8 mouse cellular contexts compared by ENCODE assay signal in genomic region chr5:24550598-24551316, GRCm38 (mm10). TPM values are rescaled to one million over a fixed set of nuclear protein-coding genes. Genes with fewer than 3 reads are reported as not detected.
DNase-seq lines count a peak whose midpoint lies in the region; ATAC-seq and TF ChIP-seq lines count a peak whose summit lies in the region.
"Had no signal": no experiment of that assay in that cellular context is flagged by ENCODE, and none has a peak within 500 bp of the region (broad histone marks: within the 10 kb centered on the region; RNA-seq: fewer than 3 reads in every experiment).

No protein-coding gene starts in this region.

- dilution Hi-C loops in CH12.LX (cut with MboI; ENCODE audit: extremely low pct_ligation_motif_present, extremely low pct_unique_long_range_greater_than_20kb, low sequenced_read_pairs) = no loop called here

- 12% methylated on average over 26 of the region's 26 CpGs for WGBS in kidney, embryonic 15.5 days
- WGBS in liver, embryonic 11.5 days = 27% methylated on average over 26 of the region's 26 CpGs

- no peaks in the 10 kb centered on the region for H3K36me3 ChIP-seq in CH12.LX (replicated peaks in 1 of 2; ENCODE audit: control insufficient read depth in 1 of 2, insufficient read depth in 1 of 2, low read length in 1 of 2)
- H3K36me3 ChIP-seq in ES-Bruce4 (ENCODE audit: control insufficient read depth, insufficient read depth, low read length, poor library complexity, severe bottlenecking) = no peaks in the 10 kb centered on the region
- no peaks in the 10 kb centered on the region for H3K36me3 ChIP-seq in kidney, embryonic 15.5 days
- H3K36me3 ChIP-seq in liver, embryonic 11.5 days (ENCODE audit: control insufficient read depth, insufficient read depth, low read length) = no peaks in the 10 kb centered on the region

- no peak for DNase-seq in CH12.LX (ENCODE audit: extremely low read depth)
- DNase-seq in frontal cortex, postnatal 25 days (ENCODE audit: low spot score in 2 of 2) = peak; percentile 23
- no peak for DNase-seq in liver, embryonic 11.5 days (ENCODE audit: low spot score)
- peak; percentile 82 for DNase-seq in retina, postnatal 1 day

- TF ChIP-seq CTCF in CH12.LX (conservative IDR thresholded peaks at IDR 0.05 in 1 of 2, IDR thresholded peaks at IDR 0.05 in 1 of 2; ENCODE audit: low read depth in 2 of 2, low read length in 2 of 2) = no peak
- no peak for TF ChIP-seq CTCF in ES-Bruce4 (IDR thresholded peaks at IDR 0.05; ENCODE audit: low read depth, low read length)

- no peak for TF ChIP-seq RAD21 in CH12.LX (IDR thresholded peaks at IDR 0.05; ENCODE audit: low read depth, low read length)

- H3K27ac ChIP-seq in CH12.LX (ENCODE audit: insufficient read depth, low read depth) (no peak overlapping the region), ES-Bruce4 (ENCODE audit: insufficient read depth, low read length) (no peak overlapping the region)
- H3K27ac ChIP-seq in kidney, embryonic 15.5 days = peak overlapping the region; percentile 11; the same call in 1 of the 2 replicates
- H3K27ac ChIP-seq in liver, embryonic 11.5 days (ENCODE audit: low read depth, low read length) = no peak overlapping the region

- H3K4me3 ChIP-seq in CH12.LX (replicated peaks in 1 of 3; ENCODE audit: low read depth in 2 of 3, low read length in 2 of 3, poor library complexity in 1 of 3) (no peak overlapping the region), ES-Bruce4 (ENCODE audit: low read depth, low read length) (peak overlapping the region; percentile 32; the same call in 1 of the 2 replicates)
- peak overlapping the region; percentile 16; the same call in 1 of the 2 replicates for H3K4me3 ChIP-seq in kidney, embryonic 15.5 days (replicated peaks)
- no peak overlapping the region for H3K4me3 ChIP-seq in liver, embryonic 11.5 days (ENCODE audit: low read depth, low read length)

- H3K9ac ChIP-seq in CH12.LX (ENCODE audit: insufficient read depth, low read depth) = no peak overlapping the region
- H3K9ac ChIP-seq in ES-Bruce4 (ENCODE audit: low read depth, poor library complexity, severe bottlenecking) = peak overlapping the region; percentile 30; the same call in 1 of the 2 replicates
- no peak overlapping the region for H3K9ac ChIP-seq in kidney, embryonic 15.5 days
- H3K9ac ChIP-seq in liver, embryonic 11.5 days (ENCODE audit: low read depth, low read length) = no peak overlapping the region

- no peak for TF ChIP-seq POLR2A in CH12.LX (IDR thresholded peaks at IDR 0.05; ENCODE audit: low read depth, low read length)
- no peak for TF ChIP-seq POLR2A in ES-Bruce4 (IDR thresholded peaks at IDR 0.05; ENCODE audit: insufficient read depth, low read length)

- H3K4me1 ChIP-seq in CH12.LX (ENCODE audit: control insufficient read depth in 1 of 2, insufficient read depth in 2 of 2) (peaks cover 3 to 5% of the 10 kb centered on the region in 2 experiments; a peak in 2 of 4 replicates), ES-Bruce4 (ENCODE audit: control insufficient read depth, insufficient read depth, low read length) (peaks cover 4% of the 10 kb centered on the region)
- peaks cover 18% of the 10 kb centered on the region for H3K4me1 ChIP-seq in kidney, embryonic 15.5 days
- no peaks in the 10 kb centered on the region for H3K4me1 ChIP-seq in liver, embryonic 11.5 days (replicated peaks; ENCODE audit: control insufficient read depth, insufficient read depth, low read length)

- ATAC-seq in kidney, embryonic 15.5 days (replicated peaks; ENCODE audit: low FRiP score) = peak; percentile 74
- no peak for ATAC-seq in liver, embryonic 11.5 days (replicated peaks; ENCODE audit: low FRiP score)
- no peak for ATAC-seq in erythroid progenitor cell, adult 5-6 weeks (replicated peaks; ENCODE audit: low FRiP score, poor library complexity, severe bottlenecking)

- in situ Hi-C loops in CH12.LX (cut with MboI; ENCODE audit: low pct_ligation_motif_present, low pct_unique_long_range_greater_than_20kb, low sequenced_read_pairs) = no loop called here

- TF ChIP-seq EP300 in CH12.LX (IDR thresholded peaks at IDR 0.05; ENCODE audit: low read length) (no peak), ES-Bruce4 (IDR thresholded peaks at IDR 0.05; ENCODE audit: insufficient read depth, low read depth, low read length) (no peak)

- H3K27me3 ChIP-seq in CH12.LX (replicated peaks) = peaks cover 69% of the 10 kb centered on the region
- H3K27me3 ChIP-seq in ES-Bruce4 (ENCODE audit: control insufficient read depth, insufficient read depth, low read length, poor library complexity, severe bottlenecking) = no peaks in the 10 kb centered on the region
- H3K27me3 ChIP-seq in kidney, embryonic 15.5 days = peaks cover 57% of the 10 kb centered on the region
- peaks cover 28% of the 10 kb centered on the region for H3K27me3 ChIP-seq in liver, embryonic 11.5 days (replicated peaks; ENCODE audit: control insufficient read depth, insufficient read depth, low read length)

- peak overlapping the region; percentile 19 for H3K4me2 ChIP-seq in CH12.LX (ENCODE audit: insufficient read depth, low read depth, poor library complexity, severe bottlenecking)
- H3K4me2 ChIP-seq in kidney, embryonic 15.5 days = peak overlapping the region; percentile 54
- H3K4me2 ChIP-seq in liver, embryonic 11.5 days = peak overlapping the region; percentile 24; the same call in 1 of the 2 replicates

- H3K9me3 ChIP-seq in CH12.LX (replicated peaks; ENCODE audit: low read length) = peaks cover under 1% of the 10 kb centered on the region
- no peaks in the 10 kb centered on the region for H3K9me3 ChIP-seq in ES-Bruce4 (replicated peaks; ENCODE audit: control insufficient read depth, insufficient read depth, low read length, poor library complexity, severe bottlenecking)
- H3K9me3 ChIP-seq in kidney, embryonic 15.5 days (replicated peaks) = no peaks in the 10 kb centered on the region
- no peaks in the 10 kb centered on the region for H3K9me3 ChIP-seq in liver, embryonic 11.5 days (ENCODE audit: control insufficient read depth, low read length)

- H3K79me2 ChIP-seq in CH12.LX (replicated peaks; ENCODE audit: control insufficient read depth, extremely low read depth, insufficient read depth, poor library complexity, severe bottlenecking) = no peaks in the 10 kb centered on the region

TF ChIP-seq in CH12.LX, 34 proteins besides CTCF, POLR2A, EP300 and RAD21 (continues in another document):
- no peak for TF ChIP-seq UBTF (IDR thresholded peaks at IDR 0.05; ENCODE audit: low read depth, low read length)
- TF ChIP-seq HCFC1 (IDR thresholded peaks at IDR 0.05; ENCODE audit: low read depth, low read length) = no peak
- TF ChIP-seq MYC (IDR thresholded peaks at IDR 0.05; ENCODE audit: low read depth, low read length) = no peak

RNA-seq across cellular contexts. Expression of gene 4931409K22Rik, which starts 5.9 kb away (rescaled TPM):
- not detected in 2 replicates for total RNA-seq in CH12.LX (2012; rRNA removed)
- total RNA-seq in CH12.LX (2014; rRNA removed) = not detected in 2 replicates
- polyA plus RNA-seq in CH12.LX (2012; ENCODE audit: insufficient read length, low read depth) = not detected in 2 replicates
- polyA plus RNA-seq in ES-Bruce4 (2011; ENCODE audit: insufficient read depth, insufficient read length, low read depth, missing spikeins) = not detected in 2 replicates
- polyA plus RNA-seq in kidney, embryonic 15.5 days (2015; fragmentation: Nextera tagmentation; extraction: Ambion mirVana) = 0.23 TPM in 2 replicates
- 0.18 TPM in 1 of 2 replicates, not detected in the other for polyA plus RNA-seq in liver, embryonic 11.5 days (2014; fragmentation: Nextera tagmentation; extraction: Ambion mirVana)
- total RNA-seq in erythroid progenitor cell, adult 5-6 weeks (2015; ENCODE audit: low replicate concordance) = not detected in 2 replicates
- total RNA-seq in erythroid progenitor cell, adult 5-6 weeks (2017; ENCODE audit: low replicate concordance) = not detected in 2 replicates
- polyA plus RNA-seq: liver, embryonic 16.5 days had no signal

RNA-seq across cellular contexts. Expression of gene Asb10, which starts 10.0 kb away (rescaled TPM):
- total RNA-seq in CH12.LX (2012; rRNA removed) (not detected in 2 replicates), CH12.LX (2014; rRNA removed) (not detected in 2 replicates)
- polyA plus RNA-seq in CH12.LX (2012; ENCODE audit: insufficient read length, low read depth) (not detected in 2 replicates), ES-Bruce4 (2011; ENCODE audit: insufficient read depth, insufficient read length, low read depth, missing spikeins) (not detected in 2 replicates)
- polyA plus RNA-seq in kidney, embryonic 15.5 days (2015; fragmentation: Nextera tagmentation; extraction: Ambion mirVana) = 0.61 and 0.67 TPM in 2 replicates
- polyA plus RNA-seq in liver, embryonic 11.5 days (2014; fragmentation: Nextera tagmentation; extraction: Ambion mirVana) = 0.23 and 0.30 TPM in 2 replicates
- total RNA-seq in erythroid progenitor cell, adult 5-6 weeks (2015; ENCODE audit: low replicate concordance) = not detected in 2 replicates
- not detected in 2 replicates for total RNA-seq in erythroid progenitor cell, adult 5-6 weeks (2017; ENCODE audit: low replicate concordance)

RNA-seq across cellular contexts. Expression of gene Gbx1, which starts 23.8 kb away (rescaled TPM):
- 0.04 and 0.08 TPM in 2 replicates for total RNA-seq in CH12.LX (2012; rRNA removed)
- not detected in 2 replicates for total RNA-seq in CH12.LX (2014; rRNA removed)
- 0.07 and 0.13 TPM in 2 replicates for polyA plus RNA-seq in CH12.LX (2012; ENCODE audit: insufficient read length, low read depth)
- 0.20 TPM in 1 of 2 replicates, not detected in the other for polyA plus RNA-seq in ES-Bruce4 (2011; ENCODE audit: insufficient read depth, insufficient read length, low read depth, missing spikeins)
- 0.04 and 0.10 TPM in 2 replicates for polyA plus RNA-seq in kidney, embryonic 15.5 days (2015; fragmentation: Nextera tagmentation; extraction: Ambion mirVana)
- 0.04 TPM in 1 of 2 replicates, not detected in the other for polyA plus RNA-seq in liver, embryonic 11.5 days (2014; fragmentation: Nextera tagmentation; extraction: Ambion mirVana)
- total RNA-seq in erythroid progenitor cell, adult 5-6 weeks (2015; ENCODE audit: low replicate concordance) = not detected in 2 replicates
- not detected in 2 replicates for total RNA-seq in erythroid progenitor cell, adult 5-6 weeks (2017; ENCODE audit: low replicate concordance)
- polyA plus RNA-seq: liver, embryonic 16.5 days had no signal

RNA-seq across cellular contexts. Expression of gene Abcf2, which starts 26.5 kb away (rescaled TPM):
- 118 and 152 TPM in 2 replicates for total RNA-seq in CH12.LX (2012; rRNA removed)
- total RNA-seq in CH12.LX (2014; rRNA removed) = 162 and 169 TPM in 2 replicates
- 160 and 162 TPM in 2 replicates for polyA plus RNA-seq in CH12.LX (2012; ENCODE audit: insufficient read length, low read depth)
- 113 and 120 TPM in 2 replicates for polyA plus RNA-seq in ES-Bruce4 (2011; ENCODE audit: insufficient read depth, insufficient read length, low read depth, missing spikeins)
- 118 TPM in 2 replicates for polyA plus RNA-seq in kidney, embryonic 15.5 days (2015; fragmentation: Nextera tagmentation; extraction: Ambion mirVana)
- 122 and 144 TPM in 2 replicates for polyA plus RNA-seq in liver, embryonic 11.5 days (2014; fragmentation: Nextera tagmentation; extraction: Ambion mirVana)
- 14.7 and 18.0 TPM in 2 replicates for total RNA-seq in erythroid progenitor cell, adult 5-6 weeks (2015; ENCODE audit: low replicate concordance)
- total RNA-seq in erythroid progenitor cell, adult 5-6 weeks (2017; ENCODE audit: low replicate concordance) = 13.7 and 18.1 TPM in 2 replicates

RNA-seq across cellular contexts. Expression of gene Chpf2, which starts 35.8 kb away (rescaled TPM):
- 20.4 and 25.5 TPM in 2 replicates for total RNA-seq in CH12.LX (2012; rRNA removed)
- total RNA-seq in CH12.LX (2014; rRNA removed) = 11.2 and 11.9 TPM in 2 replicates
- 22.8 and 26.9 TPM in 2 replicates for polyA plus RNA-seq in CH12.LX (2012; ENCODE audit: insufficient read length, low read depth)
- 5.7 and 8.3 TPM in 2 replicates for polyA plus RNA-seq in ES-Bruce4 (2011; ENCODE audit: insufficient read depth, insufficient read length, low read depth, missing spikeins)
- 23.2 and 24.7 TPM in 2 replicates for polyA plus RNA-seq in kidney, embryonic 15.5 days (2015; fragmentation: Nextera tagmentation; extraction: Ambion mirVana)
- polyA plus RNA-seq in liver, embryonic 11.5 days (2014; fragmentation: Nextera tagmentation; extraction: Ambion mirVana) = 14.6 TPM in 2 replicates
- 5.9 and 10.5 TPM in 2 replicates for total RNA-seq in erythroid progenitor cell, adult 5-6 weeks (2015; ENCODE audit: low replicate concordance)
- 5.5 and 11.9 TPM in 2 replicates for total RNA-seq in erythroid progenitor cell, adult 5-6 weeks (2017; ENCODE audit: low replicate concordance)

Comparison
In these comparisons a context has a peak if more than half of its experiments do, and no peak if none do; other contexts are left out.
1. DNase-seq: peak in frontal cortex, postnatal 25 days (2 of 2) and retina, postnatal 1 day (single experiment); none in CH12.LX (single experiment) and liver, embryonic 11.5 days (single experiment).
2. H3K4me3 ChIP-seq: peak in ES-Bruce4 (single experiment) and kidney, embryonic 15.5 days (single experiment); none in CH12.LX (0 of 3) and liver, embryonic 11.5 days (single experiment).
3. Peak in every context shown above with its lines, with median percentiles within 50 percentile points of each other: H3K4me2 ChIP-seq.